Mouse (Mus musculus) CH12.LX (cell line): Measurements from ENCODE around the gene Trappc12. TPM values are rescaled to one million over a fixed set of nuclear protein-coding genes. Genes with fewer than 3 reads are reported as not detected.

Source experiments
- DNase-seq: peaks from one replicate; pipeline ENCODE4 v3.0.0-alpha.2; 2013; ENCODE audit errors: extremely low read depth
- H3K27ac ChIP-seq: 2 replicates; pipeline ENCODE4 v1.5.1; 2012; ENCODE audit warnings: low read depth, mild to moderate bottlenecking, control low read depth, moderate library complexity; ENCODE audit not compliant: insufficient read depth
- H3K27me3 ChIP-seq: replicated peaks from 2 replicates; pipeline ENCODE3; 2012; ENCODE audit warnings: inconsistent platforms
- H3K36me3 ChIP-seq, 2 experiments: replicated peaks in 1 of 2; 2 replicates each; pipeline versions ENCODE3 to v1.6.1; 2012; ENCODE audit warnings: inconsistent platforms in 1 of 2, low read length in 1 of 2, mild to moderate bottlenecking in 1 of 2, mixed read lengths in 1 of 2, moderate library complexity in 1 of 2; ENCODE audit not compliant: control insufficient read depth in 1 of 2, insufficient read depth in 1 of 2
- H3K4me1 ChIP-seq, 2 experiments: 2 replicates each; pipeline ENCODE4 v1.6.1; 2012; ENCODE audit warnings: inconsistent platforms in 1 of 2, moderate library complexity in 1 of 2; ENCODE audit not compliant: insufficient read depth in 2 of 2, control insufficient read depth in 1 of 2
- H3K4me2 ChIP-seq: 2 replicates; pipeline ENCODE4 v1.6.1; 2012; ENCODE audit warnings: low read depth, mild to moderate bottlenecking, control low read depth; ENCODE audit not compliant: poor library complexity, insufficient read depth, severe bottlenecking
- H3K4me3 ChIP-seq, 3 experiments: fragments of 150-350 bp in 1 of 3; sonication (generic) in 1 of 3; replicated peaks in 1 of 3; 2 replicates each; pipeline versions ENCODE3 to v1.5.1; 2011 to 2012; ENCODE audit warnings: low read depth in 2 of 3, low read length in 2 of 3, mild to moderate bottlenecking in 2 of 3, moderate library complexity in 2 of 3, control low read depth in 1 of 3, improper control_type of control experiment in 1 of 3, inconsistent platforms in 1 of 3, mixed read lengths in 1 of 3; ENCODE audit not compliant: poor library complexity in 1 of 3
- H3K79me2 ChIP-seq: replicated peaks from 2 replicates; pipeline ENCODE4 v1.6.1; 2012; ENCODE audit warnings: mild to moderate bottlenecking, moderate library complexity; ENCODE audit not compliant: control insufficient read depth, poor library complexity, insufficient read depth, severe bottlenecking; ENCODE audit errors: extremely low read depth
- H3K9ac ChIP-seq: 2 replicates; pipeline ENCODE4 v1.6.1; 2012; ENCODE audit warnings: low read depth, mild to moderate bottlenecking, control low read depth, moderate library complexity; ENCODE audit not compliant: insufficient read depth
- H3K9me3 ChIP-seq: replicated peaks from 2 replicates; pipeline ENCODE3; 2012; ENCODE audit warnings: low read length, inconsistent platforms, mixed read lengths
- BHLHE40 ChIP-seq: IDR thresholded peaks from 2 replicates; pipeline ENCODE4 v1.6.1; 2011; ENCODE audit warnings: mild to moderate bottlenecking, low read depth, low read length, improper control_type of control experiment
- CHD2 ChIP-seq: IDR thresholded peaks from 2 replicates; pipeline ENCODE4 v1.6.1; 2011; ENCODE audit warnings: low read length, improper control_type of control experiment
- CTCF ChIP-seq, 2 experiments: IDR thresholded peaks in 1 of 2; conservative IDR thresholded peaks in 1 of 2; 2 replicates each; pipeline ENCODE4 v1.5.1; 2011 to 2012; ENCODE audit warnings: low read depth in 2 of 2, low read length in 2 of 2, improper control_type of control experiment in 1 of 2, inconsistent platforms in 1 of 2, mild to moderate bottlenecking in 1 of 2, moderate library complexity in 1 of 2
- ELF1 ChIP-seq: IDR thresholded peaks from 2 replicates; pipeline ENCODE4 v1.6.1; 2014; ENCODE audit warnings: low read depth, mild to moderate bottlenecking, inconsistent platforms, low read length, improper control_type of control experiment
- EP300 ChIP-seq: IDR thresholded peaks from 2 replicates; pipeline ENCODE4 v1.6.1; 2011; ENCODE audit warnings: low read length, improper control_type of control experiment
- ETS1 ChIP-seq: conservative IDR thresholded peaks from 2 replicates; pipeline ENCODE4 v1.6.1; 2012; ENCODE audit warnings: low read depth, mild to moderate bottlenecking, inconsistent platforms, low read length, improper control_type of control experiment, moderate library complexity
- JUN ChIP-seq: IDR thresholded peaks from 2 replicates; pipeline ENCODE4 v1.6.1; 2011; ENCODE audit warnings: low read depth, mild to moderate bottlenecking, low read length, improper control_type of control experiment, moderate library complexity; ENCODE audit not compliant: insufficient read depth
- JUND ChIP-seq: conservative IDR thresholded peaks from 2 replicates; pipeline ENCODE4 v1.6.1; 2011; ENCODE audit warnings: low read depth, low read length, improper control_type of control experiment
- KAT2A ChIP-seq: IDR thresholded peaks from 2 replicates; pipeline ENCODE4 v1.6.1; 2012; ENCODE audit warnings: low read length, improper control_type of control experiment, inconsistent platforms; ENCODE audit not compliant: insufficient replicate concordance
- MAFK ChIP-seq: IDR thresholded peaks from 2 replicates; pipeline ENCODE4 v1.6.1; 2011; ENCODE audit warnings: low read length, improper control_type of control experiment; ENCODE audit not compliant: insufficient replicate concordance
- MYC ChIP-seq: IDR thresholded peaks from 2 replicates; pipeline ENCODE4 v1.6.1; 2011; ENCODE audit warnings: low read depth, mild to moderate bottlenecking, improper control_type of control experiment, low read length
- NELFE ChIP-seq: IDR thresholded peaks from 2 replicates; pipeline ENCODE4 v1.6.1; 2011; ENCODE audit warnings: low read depth, low read length, improper control_type of control experiment
- NRF1 ChIP-seq: IDR thresholded peaks from 2 replicates; pipeline ENCODE4 v1.6.1; 2014; ENCODE audit warnings: low read depth, mild to moderate bottlenecking, inconsistent platforms, low read length, improper control_type of control experiment, moderate library complexity
- POLR2AphosphoS2 ChIP-seq: IDR thresholded peaks from 2 replicates; pipeline ENCODE4 v1.6.1; 2011; ENCODE audit warnings: low read depth, low read length, improper control_type of control experiment
- UBTF ChIP-seq: IDR thresholded peaks from 2 replicates; pipeline ENCODE4 v1.6.1; 2012; ENCODE audit warnings: low read depth, mild to moderate bottlenecking, inconsistent platforms, low read length, improper control_type of control experiment, moderate library complexity
- USF2 ChIP-seq: conservative IDR thresholded peaks from 2 replicates; pipeline ENCODE4 v1.6.1; 2011; ENCODE audit warnings: low read depth, low read length, improper control_type of control experiment
- ZKSCAN1 ChIP-seq: IDR thresholded peaks from 2 replicates; pipeline ENCODE4 v1.6.1; 2012; ENCODE audit warnings: low read depth, inconsistent platforms, low read length, improper control_type of control experiment, borderline replicate concordance
- dilution Hi-C: fragments of 300-500 bp; cut with MboI; formaldehyde crosslinking; loops from 2 replicates; pipeline ENCODE4 v1.14.3; 2020; ENCODE audit warnings: low sequenced_read_pairs; ENCODE audit not compliant: extremely low pct_unique_long_range_greater_than_20kb, extremely low pct_ligation_motif_present
- in situ Hi-C: fragments of 300-500 bp; cut with MboI; formaldehyde crosslinking; loops from 3 replicates; pipeline ENCODE4 v1.14.3; 2019; ENCODE audit warnings: low sequenced_read_pairs, low pct_ligation_motif_present, low pct_unique_long_range_greater_than_20kb, mixed read lengths
- polyA plus RNA-seq: library from polyadenylated mRNA; unstranded; fragments of >175 nt; gene quantifications from 2 replicates; pipeline ENCODE4 v1.2.1, GENCODE M21; 2012; ENCODE audit warnings: low read depth; ENCODE audit not compliant: insufficient read length
- total RNA-seq, 2 experiments: library from RNA; depleted of rRNA; stranded (reverse); fragments of 300-350 nt in 1 of 2; fragments of >200 nt in 1 of 2; gene quantifications; 2 replicates each; pipeline ENCODE4 v1.2.3; 2012 to 2014

Trappc12 gene
- total and polyA plus RNA-seq, 3 experiments = 26.7 to 33.9 (median 28.9) TPM

DNA sequence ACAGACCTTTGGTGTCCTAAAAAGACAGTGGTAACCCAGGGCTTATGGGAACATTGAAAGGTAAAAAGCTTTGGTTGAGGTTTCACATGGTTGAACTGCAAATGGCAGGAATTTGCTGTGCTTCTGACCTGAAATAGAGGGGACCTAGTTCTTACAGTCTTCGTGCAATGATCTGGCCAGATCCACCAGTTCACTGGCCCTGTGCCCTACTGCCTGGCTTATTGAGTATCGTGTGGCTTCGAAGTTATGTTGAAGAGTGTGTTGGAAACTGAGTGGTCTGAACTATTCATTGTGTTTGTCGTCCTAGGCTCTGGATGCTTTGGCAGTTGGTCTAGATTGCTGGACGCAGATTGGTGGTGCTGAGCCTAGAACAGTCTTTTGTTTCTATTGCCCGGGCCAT is 36.0 kb upstream of the Trappc12 start:
- Histone ChIP-seq H3K36me3 (peaks cover 0 to 24% of the 10 kb centered on the region in 2 experiments), H3K4me2 (no peak overlapping the region), H3K4me3 (no peak overlapping the region), H3K27me3 (no peaks in the 10 kb centered on the region), H3K4me1 (peaks cover 0 to 14% of the 10 kb centered on the region in 2 experiments; a peak in 3 of 4 replicates), H3K9ac (no peak overlapping the region), H3K27ac (no peak overlapping the region), H3K9me3 (no peaks in the 10 kb centered on the region), H3K79me2 (no peaks in the 10 kb centered on the region)
- no peak for TF ChIP-seq UBTF
- no peak for TF ChIP-seq NRF1
- no peak for TF ChIP-seq ETS1
- TF ChIP-seq ELF1 = no peak
- TF ChIP-seq POLR2AphosphoS2 = no peak
- TF ChIP-seq ZKSCAN1 = no peak
- no peak for TF ChIP-seq JUND
- no peak for TF ChIP-seq NELFE
- dilution Hi-C loops = no loop called here
- in situ Hi-C loops = no loop called here
- no peak for DNase-seq

DNA sequence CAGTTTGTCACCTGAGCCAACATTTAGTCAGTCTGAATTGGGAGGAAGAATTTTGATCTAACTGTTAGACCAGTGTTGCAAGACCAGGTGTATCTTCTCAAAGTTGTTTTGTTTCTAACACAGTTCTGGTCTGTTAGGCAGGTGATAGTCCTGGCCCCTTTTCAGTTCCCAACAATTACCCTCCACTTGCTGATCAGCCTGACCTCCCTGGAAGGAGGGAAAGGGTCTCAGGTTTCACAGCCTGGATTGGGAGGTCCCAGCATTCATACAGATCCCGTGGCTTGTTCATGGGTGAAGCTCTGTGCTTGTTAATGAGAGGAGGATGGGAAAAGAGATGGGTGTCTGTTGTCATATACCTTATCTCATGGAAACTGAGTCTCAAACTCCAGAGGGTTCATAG is 35.0 kb upstream of the Trappc12 start:
- in situ Hi-C loops = no loop called here
- dilution Hi-C loops = no loop called here
- H3K4me1 ChIP-seq = peaks cover 0 to 14% of the 10 kb centered on the region in 2 experiments; a peak in 3 of 4 replicates
- H3K4me2 ChIP-seq = no peak overlapping the region
- peaks cover 0 to 26% of the 10 kb centered on the region in 2 experiments for H3K36me3 ChIP-seq
- no peaks in the 10 kb centered on the region for H3K79me2 ChIP-seq
- no peak for DNase-seq
- H3K9ac ChIP-seq = no peak overlapping the region
- TF ChIP-seq USF2 (no peak), CTCF (conservative IDR thresholded peaks at IDR 0.05 in 1 of 2, IDR thresholded peaks at IDR 0.05 in 1 of 2; ENCODE audit: low read depth in 2 of 2, low read length in 2 of 2) (no peak)
- TF ChIP-seq, all 38 proteins: peak for 0
- Histone ChIP-seq H3K27me3 (no peaks in the 10 kb centered on the region), H3K9me3 (no peaks in the 10 kb centered on the region), H3K4me3 (no peak overlapping the region), H3K27ac (no peak overlapping the region)

DNA sequence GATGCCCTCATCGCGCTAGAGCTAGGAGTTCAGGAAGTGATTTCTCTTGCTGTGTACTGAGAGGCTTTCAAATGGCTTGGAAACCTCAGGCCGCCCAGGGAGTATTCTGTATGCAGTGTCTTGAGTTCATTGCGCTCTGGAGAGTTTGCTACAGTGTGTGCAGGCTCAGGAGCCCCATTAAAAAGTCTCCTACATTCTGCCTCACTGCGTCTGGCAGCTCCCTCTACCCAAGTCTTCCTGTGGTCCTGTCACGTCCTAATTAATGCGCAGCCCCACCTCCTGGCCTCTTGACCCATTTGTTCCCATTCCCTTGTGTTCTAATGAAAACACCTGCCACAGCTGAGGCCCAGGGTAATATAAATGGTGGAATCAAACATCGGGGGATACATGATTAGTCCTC is 34.6 kb upstream of the Trappc12 start:
- TF ChIP-seq JUND (no peak), KAT2A (no peak), BHLHE40 (no peak), EP300 (no peak), MYC (no peak), MAFK (no peak), JUN (no peak), CHD2 (no peak)
- H3K79me2 ChIP-seq = no peaks in the 10 kb centered on the region
- no peak overlapping the region for H3K27ac ChIP-seq
- no peak overlapping the region for H3K4me3 ChIP-seq
- H3K36me3 ChIP-seq = peaks cover 0 to 25% of the 10 kb centered on the region in 2 experiments
- no peaks in the 10 kb centered on the region for H3K9me3 ChIP-seq
- dilution Hi-C loops (no loop called here), in situ Hi-C loops (no loop called here)
- H3K27me3 ChIP-seq = no peaks in the 10 kb centered on the region
- peaks cover 0 to 14% of the 10 kb centered on the region in 2 experiments; a peak in 3 of 4 replicates for H3K4me1 ChIP-seq
- no peak overlapping the region for H3K4me2 ChIP-seq
- H3K9ac ChIP-seq = no peak overlapping the region
- DNase-seq = no peak
